Mouse (Mus musculus) forebrain, embryonic 12.5 days (tissue): ENCODE measurements around the gene Borcs7. TPM values are rescaled to one million over a fixed set of nuclear protein-coding genes. Genes with fewer than 3 reads are reported as not detected.

Experiments
- ATAC-seq: fragments of 200-750 bp; cut with Nextera tagmentation; 2 replicates; pipeline ENCODE4 v1.8.0; 2017; ENCODE audit warnings: moderate TSS enrichment; ENCODE audit not compliant: low FRiP score
- H3K27ac ChIP-seq: fragments of 300-500 bp; sonication (generic); 2 replicates; pipeline ENCODE4 v1.5.1; 2016; ENCODE audit warnings: mild to moderate bottlenecking
- H3K27me3 ChIP-seq: fragments of 300-500 bp; sonication (generic); 2 replicates; pipeline ENCODE4 v1.6.1; 2016; ENCODE audit warnings: mild to moderate bottlenecking
- H3K36me3 ChIP-seq: fragments of 300-500 bp; sonication (generic); replicated peaks from 2 replicates; pipeline ENCODE4 v1.6.1; 2016; ENCODE audit warnings: mild to moderate bottlenecking
- H3K4me1 ChIP-seq: fragments of 300-500 bp; sonication (generic); 2 replicates; pipeline ENCODE4 v1.6.1; 2016
- H3K4me2 ChIP-seq: fragments of 300-500 bp; sonication (generic); 2 replicates; pipeline ENCODE4 v1.6.1; 2016; ENCODE audit warnings: mild to moderate bottlenecking, moderate library complexity
- H3K4me3 ChIP-seq: fragments of 300-500 bp; sonication (generic); replicated peaks from 2 replicates; pipeline ENCODE4 v1.5.1; 2016; ENCODE audit warnings: mild to moderate bottlenecking
- H3K9ac ChIP-seq: fragments of 300-500 bp; sonication (generic); 2 replicates; pipeline ENCODE4 v1.6.1; 2016; ENCODE audit warnings: mild to moderate bottlenecking
- H3K9me3 ChIP-seq: fragments of 300-500 bp; sonication (generic); 2 replicates; pipeline ENCODE4 v1.6.1; 2016
- WGBS: fragments of 180-500 bp; shearing (Covaris S2); methylation state at CpG from one replicate; pipeline ENCODE4 v1.1.7; 2016; 5-methylcytosine and 5-hydroxymethylcytosine counted together
- polyA plus RNA-seq: library from polyadenylated mRNA; unstranded; fragments of >200 nt; fragmentation: Nextera tagmentation; extraction: Ambion mirVana; gene quantifications from 2 replicates; pipeline ENCODE4 v1.2.1, GENCODE M21; 2016

The Borcs7 gene
- polyA plus RNA-seq, 1 experiment from 2014 or later: 14.8 TPM

DNA sequence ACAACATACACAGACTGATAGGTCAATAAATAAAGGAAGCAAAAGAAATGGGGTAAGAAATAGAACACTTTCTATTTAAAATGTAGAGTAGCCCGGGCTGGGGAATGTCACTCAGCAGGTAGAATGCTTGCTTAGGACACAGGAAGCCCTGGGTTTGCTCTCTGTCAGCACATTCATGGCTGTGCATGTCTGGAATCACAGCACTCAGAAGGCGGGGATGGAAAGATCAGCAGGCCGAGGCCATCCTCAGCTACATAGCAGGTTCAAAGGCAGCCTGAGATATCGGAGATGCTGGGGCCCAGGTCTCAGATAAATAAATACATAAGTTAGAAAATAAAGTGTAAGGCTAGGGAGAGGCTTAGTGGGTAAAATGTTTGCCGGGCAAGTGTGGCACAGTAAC, 62.5 kb downstream of the Borcs7 start:
- 90% methylated on average over 5 of the region's 5 CpGs for WGBS
- Histone ChIP-seq H3K4me1 (no peaks in the 10 kb centered on the region), H3K9ac (no peak overlapping the region), H3K4me3 (no peak overlapping the region), H3K36me3 (no peaks in the 10 kb centered on the region), H3K27me3 (no peaks in the 10 kb centered on the region), H3K4me2 (no peak overlapping the region), H3K27ac (no peak overlapping the region), H3K9me3 (no peaks in the 10 kb centered on the region)
- ATAC-seq: no peak

Other genes with a start within 250 kb of the Borcs7 start
- gene Trim8, start 188.2 kb upstream of the Borcs7 start, polyA plus RNA-seq: 33.9 and 35.1 TPM in 2 replicates
- 216 and 224 TPM in 2 replicates for gene Arl3, start 116.7 kb upstream of the Borcs7 start, polyA plus RNA-seq
- 12.2 and 14.6 TPM in 2 replicates for gene Sfxn2, start 116.5 kb upstream of the Borcs7 start, polyA plus RNA-seq
- gene Wbp1l, start 90.8 kb upstream of the Borcs7 start, polyA plus RNA-seq: 43.2 and 44.5 TPM in 2 replicates
- not detected in 2 replicates for gene Cyp17a1, start 16.7 kb upstream of the Borcs7 start, polyA plus RNA-seq
- gene As3mt, start 17.6 kb downstream of the Borcs7 start, polyA plus RNA-seq: 17.7 and 20.8 TPM in 2 replicates
- 3.6 and 3.9 TPM in 2 replicates for gene Cnnm2, start 71.7 kb downstream of the Borcs7 start, polyA plus RNA-seq